15 mouse cellular contexts compared by ENCODE assay signal in the genomic region with DNA sequence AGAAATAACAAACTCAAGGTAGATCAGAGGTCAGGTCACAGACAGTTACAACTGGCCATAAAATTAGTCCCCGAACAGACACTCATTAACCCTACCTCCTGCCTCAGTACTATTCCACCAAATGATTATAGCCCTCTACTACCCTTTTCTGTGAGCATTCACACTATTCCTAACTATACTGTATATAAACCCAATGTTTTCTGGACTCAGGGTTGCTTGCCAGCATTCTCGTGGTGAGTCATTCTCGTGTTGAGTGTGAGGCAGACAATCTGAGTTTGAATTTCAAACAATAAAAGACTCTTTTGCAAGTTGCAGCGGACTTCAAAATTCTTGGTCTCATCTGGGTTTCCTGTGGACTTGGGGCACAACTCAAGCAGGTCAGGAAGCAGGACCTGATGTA.
DNase-seq lines count a peak whose midpoint lies in the region; TF ChIP-seq lines count a peak whose summit lies in the region.
"Had no signal": no experiment of that assay in that cellular context is flagged by ENCODE, and none has a peak within 500 bp of the region (broad histone marks: within the 10 kb centered on the region; RNA-seq: fewer than 3 reads in every experiment).

No protein-coding gene starts in this region.

- TF ChIP-seq CTCF in bone marrow macrophage, adult 2 months (IDR thresholded peaks at IDR 0.05; ENCODE audit: low read depth, low read length) = no peak

- peak; percentile 75 for DNase-seq in heart, adult 11 months
- no peak for DNase-seq in heart, adult 9 months (ENCODE audit: low spot score in 2 of 2)
- DNase-seq in right cerebral cortex, adult 18-20 months = peak; percentile 7
- DNase-seq in right cerebral cortex, postnatal 14 days = no peak
- peak; percentile 1 to 8 for DNase-seq in right cerebral cortex, postnatal 36 days (ENCODE audit: low spot score in 2 of 2)
- DNase-seq in layer of hippocampus, postnatal 10 days (ENCODE audit: low spot score in 2 of 2) = no peak
- DNase-seq in kidney, postnatal 36 days = no peak
- DNase-seq: cerebellum, adult 18-20 months; gastrocnemius, postnatal 10 days; kidney, adult 8-10 months; kidney, postnatal 25 days; thymus, postnatal 25 days had no signal

- peak overlapping the region; percentile 89 for H3K27ac ChIP-seq in bone marrow macrophage, adult 2 months (ENCODE audit: insufficient read depth, low read depth, low read length)
- H3K27ac ChIP-seq: embryonic facial prominence, embryonic 10.5 days; midbrain, embryonic 13.5 days had no signal

- H3K4me1 ChIP-seq in bone marrow macrophage, adult 2 months (ENCODE audit: control insufficient read depth, insufficient read depth, low read length) = peaks cover 27% of the 10 kb centered on the region
- H3K4me1 ChIP-seq: midbrain, embryonic 13.5 days had no signal

- H3K4me3 ChIP-seq in bone marrow macrophage, adult 2 months (ENCODE audit: insufficient read depth, low read length) = no peak overlapping the region
- H3K4me3 ChIP-seq: embryonic facial prominence, embryonic 10.5 days; midbrain, embryonic 13.5 days had no signal

- no peak for TF ChIP-seq POLR2A in bone marrow macrophage, adult 2 months (IDR thresholded peaks at IDR 0.05; ENCODE audit: borderline replicate concordance, low read depth, low read length)

Comparison
In these comparisons a context has a peak if more than half of its experiments do, and no peak if none do; other contexts are left out.
1. DNase-seq: peak in heart, adult 11 months (single experiment), right cerebral cortex, adult 18-20 months (single experiment) and right cerebral cortex, postnatal 36 days (2 of 2); none in heart, adult 9 months (0 of 2), right cerebral cortex, postnatal 14 days (single experiment), layer of hippocampus, postnatal 10 days (0 of 2) and kidney, postnatal 36 days (0 of 2).